Mouse (Mus musculus): Measurements from ENCODE around the gene Cd7. TPM values are rescaled to one million over a fixed set of nuclear protein-coding genes. Genes with fewer than 3 reads are reported as not detected.
"Not testable (repeated sequence)": the region's sequence is repeated elsewhere in the genome, so short reads cannot be mapped to it uniquely, and the experiment has no call there.

Cd7 gene
- polyA plus RNA-seq, 1 experiment from 2014 or later: not detected

DNA sequence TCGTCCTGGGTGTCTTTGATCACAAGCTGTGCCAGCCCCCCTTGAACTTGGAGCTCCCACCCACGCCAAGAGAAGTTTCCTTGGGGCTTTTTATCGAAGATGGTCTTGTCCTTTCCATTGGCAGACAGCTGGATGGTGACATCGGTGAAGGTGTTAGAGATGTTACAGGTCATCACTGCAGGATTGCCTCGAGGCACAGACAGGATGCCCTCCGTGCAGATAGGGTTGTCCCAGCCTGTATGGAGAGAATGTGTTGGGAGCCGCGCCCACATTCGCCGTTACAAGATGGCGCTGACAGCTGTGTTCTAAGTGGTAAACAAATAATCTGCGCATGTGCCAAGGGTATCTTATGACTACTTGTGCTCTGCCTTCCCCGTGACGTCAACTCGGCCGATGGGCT is 30.4 kb upstream of the Cd7 start:
- H3K4me3 ChIP-seq (ENCODE audit: low read depth, low read length); H3K9ac ChIP-seq (ENCODE audit: low read length); H3K4me2 ChIP-seq (ENCODE audit: low read depth, low read length, severe bottlenecking); H3K9me3 ChIP-seq (ENCODE audit: control insufficient read depth, low read length); ATAC-seq (replicated peaks; ENCODE audit: low FRiP score); H3K27me3 ChIP-seq (ENCODE audit: control insufficient read depth, insufficient read depth, low read length); H3K4me1 ChIP-seq (replicated peaks; ENCODE audit: control insufficient read depth, insufficient read depth, low read length); H3K36me3 ChIP-seq (ENCODE audit: control insufficient read depth, insufficient read depth, low read length); H3K27ac ChIP-seq (ENCODE audit: low read depth, low read length): not testable (repeated sequence)
- DNase-seq (ENCODE audit: low spot score): peak; percentile 18
- WGBS: 93% methylated on average over 11 of the region's 16 CpGs

DNA sequence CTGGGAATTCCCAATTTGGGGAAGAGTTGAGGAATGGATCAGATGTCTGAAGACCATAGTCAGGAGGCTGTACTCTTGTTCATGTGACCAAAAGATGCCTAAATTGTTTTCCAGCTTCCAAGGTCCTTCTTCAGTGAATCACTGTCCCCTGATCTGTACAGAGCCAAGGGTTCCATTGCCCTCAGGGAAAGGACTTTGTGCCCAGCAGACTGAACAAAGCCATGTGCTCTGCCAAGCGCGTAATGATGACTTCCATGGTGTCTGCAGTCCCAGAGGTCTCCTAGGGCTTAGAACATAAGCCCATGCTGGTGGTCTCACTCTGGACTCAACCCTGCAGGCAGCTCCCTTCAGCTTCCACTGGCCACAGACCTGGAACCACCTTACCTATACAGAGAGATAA is 28.7 kb upstream of the Cd7 start:
- H3K4me2 ChIP-seq (ENCODE audit: low read depth, low read length, severe bottlenecking): no peak overlapping the region
- WGBS: 82% methylated on average over 2 of the region's 2 CpGs
- ATAC-seq (replicated peaks; ENCODE audit: low FRiP score) (no peak), DNase-seq (ENCODE audit: low spot score) (no peak)
- H3K36me3 ChIP-seq (ENCODE audit: control insufficient read depth, insufficient read depth, low read length): no peaks in the 10 kb centered on the region
- no peaks in the 10 kb centered on the region for H3K4me1 ChIP-seq (replicated peaks; ENCODE audit: control insufficient read depth, insufficient read depth, low read length)
- no peak overlapping the region for H3K27ac ChIP-seq (ENCODE audit: low read depth, low read length)
- H3K9ac ChIP-seq (ENCODE audit: low read length): no peak overlapping the region
- no peaks in the 10 kb centered on the region for H3K9me3 ChIP-seq (ENCODE audit: control insufficient read depth, low read length)
- no peaks in the 10 kb centered on the region for H3K27me3 ChIP-seq (ENCODE audit: control insufficient read depth, insufficient read depth, low read length)
- no peak overlapping the region for H3K4me3 ChIP-seq (ENCODE audit: low read depth, low read length)

DNA sequence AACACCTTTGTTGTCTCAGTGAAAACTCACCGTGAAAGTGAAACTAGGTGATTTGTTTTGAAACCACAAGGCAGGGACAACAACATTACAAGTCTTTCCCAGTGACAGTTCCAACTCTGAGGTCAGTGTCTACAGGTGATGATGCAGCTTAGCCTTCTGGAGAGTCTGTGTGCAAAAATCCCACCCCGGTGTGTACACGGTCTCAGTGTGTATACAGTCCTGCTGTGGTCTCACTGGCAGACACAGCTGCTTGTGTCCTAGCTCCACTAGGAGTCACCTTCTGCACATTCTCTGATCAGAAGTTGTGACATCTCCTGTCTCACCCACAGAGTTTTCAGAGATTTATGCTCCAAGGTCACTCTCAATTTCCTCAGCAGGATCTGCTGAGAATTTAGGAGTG is 25.0 kb upstream of the Cd7 start:
- Histone ChIP-seq H3K9ac (ENCODE audit: low read length) (no peak overlapping the region), H3K9me3 (ENCODE audit: control insufficient read depth, low read length) (no peaks in the 10 kb centered on the region), H3K36me3 (ENCODE audit: control insufficient read depth, insufficient read depth, low read length) (no peaks in the 10 kb centered on the region), H3K27me3 (ENCODE audit: control insufficient read depth, insufficient read depth, low read length) (no peaks in the 10 kb centered on the region), H3K4me3 (ENCODE audit: low read depth, low read length) (no peak overlapping the region), H3K4me1 (replicated peaks; ENCODE audit: control insufficient read depth, insufficient read depth, low read length) (no peaks in the 10 kb centered on the region), H3K4me2 (ENCODE audit: low read depth, low read length, severe bottlenecking) (no peak overlapping the region), H3K27ac (ENCODE audit: low read depth, low read length) (no peak overlapping the region)
- WGBS: 92% methylated on average over 3 of the region's 3 CpGs
- DNase-seq (ENCODE audit: low spot score) (no peak), ATAC-seq (replicated peaks; ENCODE audit: low FRiP score) (no peak)

DNA sequence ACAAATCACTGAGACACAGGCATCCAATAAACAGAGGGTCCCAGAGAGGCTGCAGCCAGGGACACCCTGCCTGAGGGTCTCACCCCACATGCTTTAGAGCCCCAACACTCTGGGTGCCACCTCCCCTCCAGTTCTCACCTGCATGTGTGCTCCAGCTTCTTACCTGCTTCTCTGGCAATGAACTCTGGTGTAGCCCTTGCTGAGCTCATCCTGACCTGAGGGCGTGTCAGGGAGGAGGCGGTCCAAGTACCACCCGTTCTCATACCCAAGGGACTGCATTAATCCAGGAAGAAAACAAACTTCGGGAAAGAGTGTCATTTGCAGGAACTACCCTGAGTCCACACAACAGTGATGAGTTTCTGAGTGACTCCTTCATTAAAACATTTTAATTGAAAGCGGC is 24.2 kb upstream of the Cd7 start, which contains the start of gene Sectm1b:
Sectm1b (minus strand) TSS at position 191 of the 400 bp plus-strand sequence.
- no peaks in the 10 kb centered on the region for H3K9me3 ChIP-seq (ENCODE audit: control insufficient read depth, low read length)
- no peaks in the 10 kb centered on the region for H3K4me1 ChIP-seq (replicated peaks; ENCODE audit: control insufficient read depth, insufficient read depth, low read length)
- ATAC-seq (replicated peaks; ENCODE audit: low FRiP score) (no peak), DNase-seq (ENCODE audit: low spot score) (no peak)
- no peaks in the 10 kb centered on the region for H3K36me3 ChIP-seq (ENCODE audit: control insufficient read depth, insufficient read depth, low read length)
- no peak within 1 kb of the TSS for H3K27ac ChIP-seq (ENCODE audit: low read depth, low read length)
- H3K9ac ChIP-seq (ENCODE audit: low read length): no peak within 1 kb of the TSS
- 77% methylated on average over 5 of the region's 5 CpGs for whole genome bisulfite sequencing
- no peaks in the 10 kb centered on the region for H3K27me3 ChIP-seq (ENCODE audit: control insufficient read depth, insufficient read depth, low read length)
- H3K4me2 ChIP-seq (ENCODE audit: low read depth, low read length, severe bottlenecking): no peak within 1 kb of the TSS
- H3K4me3 ChIP-seq (ENCODE audit: low read depth, low read length): no peak within 1 kb of the TSS

DNA sequence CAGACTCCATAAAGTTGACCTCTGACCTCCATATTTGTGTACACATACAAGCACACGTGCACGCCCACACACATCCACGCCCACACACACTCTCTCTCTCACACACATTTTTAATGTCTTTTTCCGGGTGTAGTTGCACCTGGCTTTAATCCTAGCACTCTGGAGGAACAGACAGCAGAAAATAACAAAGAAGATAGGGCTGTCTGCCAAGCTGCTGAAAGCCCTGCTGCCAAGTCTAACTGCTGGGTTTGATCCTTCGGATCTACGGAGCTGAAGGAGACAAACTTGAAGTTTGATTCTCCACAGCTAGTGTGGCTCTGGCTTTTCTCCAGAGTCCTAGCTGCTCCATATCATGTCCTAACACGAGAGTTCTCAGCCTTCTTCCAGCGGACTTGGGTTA is 22.4 kb upstream of the Cd7 start:
- H3K27ac ChIP-seq (ENCODE audit: low read depth, low read length): no peak overlapping the region
- no peak overlapping the region for H3K4me2 ChIP-seq (ENCODE audit: low read depth, low read length, severe bottlenecking)
- no peaks in the 10 kb centered on the region for H3K4me1 ChIP-seq (replicated peaks; ENCODE audit: control insufficient read depth, insufficient read depth, low read length)
- H3K27me3 ChIP-seq (ENCODE audit: control insufficient read depth, insufficient read depth, low read length): no peaks in the 10 kb centered on the region
- ATAC-seq (replicated peaks; ENCODE audit: low FRiP score) (no peak), DNase-seq (ENCODE audit: low spot score) (no peak)
- no peaks in the 10 kb centered on the region for H3K9me3 ChIP-seq (ENCODE audit: control insufficient read depth, low read length)
- no peak overlapping the region for H3K4me3 ChIP-seq (ENCODE audit: low read depth, low read length)
- no peaks in the 10 kb centered on the region for H3K36me3 ChIP-seq (ENCODE audit: control insufficient read depth, insufficient read depth, low read length)
- 91% methylated on average over 8 of the region's 8 CpGs for WGBS
- no peak overlapping the region for H3K9ac ChIP-seq (ENCODE audit: low read length)

DNA sequence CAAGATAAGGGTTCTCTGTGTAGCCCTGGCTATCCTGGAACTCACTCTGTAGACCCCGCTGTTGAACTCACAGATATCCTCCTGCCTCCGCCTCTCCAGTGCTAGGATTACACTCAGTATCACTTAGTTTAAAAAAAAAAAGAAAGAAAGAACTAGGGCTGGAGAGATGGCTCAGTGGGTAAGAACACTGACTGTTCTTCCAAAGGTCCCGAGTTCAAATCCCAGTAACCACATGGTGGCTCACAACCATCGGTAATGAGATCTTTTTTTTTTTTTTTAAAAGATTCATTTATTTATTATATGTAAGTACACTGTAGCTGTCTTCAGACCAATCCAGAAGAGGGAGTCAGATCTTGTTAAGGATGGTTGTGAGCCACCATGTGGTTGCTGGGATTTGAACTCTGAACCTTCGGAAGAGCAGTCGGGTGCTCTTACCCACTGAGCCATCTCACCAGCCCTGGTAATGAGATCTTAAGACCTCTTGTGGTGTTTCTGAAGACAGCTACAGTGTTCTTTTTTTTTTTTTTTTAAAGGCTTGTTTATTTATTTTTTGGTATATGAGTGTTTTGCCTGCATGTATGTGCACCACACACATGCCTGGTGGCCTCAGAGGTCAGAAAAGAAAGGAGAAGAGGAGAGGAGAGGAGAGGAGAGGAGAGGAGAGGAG is 21.3 kb upstream of the Cd7 start:
- ATAC-seq (replicated peaks; ENCODE audit: low FRiP score); H3K9me3 ChIP-seq (ENCODE audit: control insufficient read depth, low read length); H3K4me1 ChIP-seq (replicated peaks; ENCODE audit: control insufficient read depth, insufficient read depth, low read length); H3K27ac ChIP-seq (ENCODE audit: low read depth, low read length); H3K27me3 ChIP-seq (ENCODE audit: control insufficient read depth, insufficient read depth, low read length); DNase-seq (ENCODE audit: low spot score); H3K4me2 ChIP-seq (ENCODE audit: low read depth, low read length, severe bottlenecking); H3K4me3 ChIP-seq (ENCODE audit: low read depth, low read length); H3K9ac ChIP-seq (ENCODE audit: low read length); H3K36me3 ChIP-seq (ENCODE audit: control insufficient read depth, insufficient read depth, low read length): not testable (repeated sequence)
- WGBS: 94% methylated on average over 6 of the region's 6 CpGs

DNA sequence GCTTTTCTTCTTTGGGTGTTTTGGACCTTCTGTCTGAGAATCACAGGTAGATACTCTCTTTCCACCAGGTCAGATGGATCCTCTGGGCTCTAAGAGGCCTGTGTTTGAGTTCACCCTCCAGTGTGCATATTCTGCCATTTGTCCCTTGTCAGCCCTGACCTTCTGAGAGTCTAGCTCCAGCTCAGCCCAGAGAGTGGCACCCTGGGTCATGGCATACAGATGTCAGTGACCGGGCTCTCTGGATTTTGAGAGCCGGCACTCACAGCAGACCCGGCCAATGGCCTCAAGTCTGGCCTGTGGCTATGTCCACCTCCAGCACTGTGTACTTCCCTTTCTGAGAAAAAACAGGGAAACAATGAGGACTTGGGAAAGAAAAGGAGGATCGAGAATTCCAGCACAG is 20.3 kb upstream of the Cd7 start:
- Histone ChIP-seq H3K4me3 (ENCODE audit: low read depth, low read length) (no peak overlapping the region), H3K27me3 (ENCODE audit: control insufficient read depth, insufficient read depth, low read length) (no peaks in the 10 kb centered on the region), H3K4me2 (ENCODE audit: low read depth, low read length, severe bottlenecking) (no peak overlapping the region), H3K9ac (ENCODE audit: low read length) (no peak overlapping the region), H3K36me3 (ENCODE audit: control insufficient read depth, insufficient read depth, low read length) (no peaks in the 10 kb centered on the region), H3K9me3 (ENCODE audit: control insufficient read depth, low read length) (no peaks in the 10 kb centered on the region), H3K27ac (ENCODE audit: low read depth, low read length) (no peak overlapping the region), H3K4me1 (replicated peaks; ENCODE audit: control insufficient read depth, insufficient read depth, low read length) (no peaks in the 10 kb centered on the region)
- ATAC-seq (replicated peaks; ENCODE audit: low FRiP score) (no peak), DNase-seq (ENCODE audit: low spot score) (no peak)
- 94% methylated on average over 4 of the region's 4 CpGs for WGBS

DNA sequence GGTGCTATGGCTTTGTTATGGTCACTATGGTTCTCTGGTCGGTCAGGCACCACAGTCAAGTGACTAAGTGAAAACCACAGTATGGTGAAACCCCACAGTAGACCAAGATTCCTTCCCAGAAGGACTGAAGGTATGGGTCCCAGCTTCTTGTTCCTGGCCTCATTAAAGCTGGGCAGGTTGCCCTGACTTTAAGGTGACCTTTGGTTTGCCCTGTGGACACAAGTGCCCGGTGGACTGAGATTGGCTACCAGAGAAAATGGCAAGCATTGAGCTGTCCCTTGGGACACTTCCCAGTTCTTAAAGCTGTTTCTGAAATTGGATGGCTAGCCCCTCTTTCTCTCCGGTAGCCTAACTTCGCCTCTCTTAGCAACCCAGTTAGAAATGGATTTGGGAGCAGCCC is 19.7 kb upstream of the Cd7 start:
- no peak overlapping the region for H3K9ac ChIP-seq (ENCODE audit: low read length)
- H3K27ac ChIP-seq (ENCODE audit: low read depth, low read length): no peak overlapping the region
- H3K27me3 ChIP-seq (ENCODE audit: control insufficient read depth, insufficient read depth, low read length): no peaks in the 10 kb centered on the region
- 91% methylated on average over 4 of the region's 4 CpGs for WGBS
- no peak overlapping the region for H3K4me3 ChIP-seq (ENCODE audit: low read depth, low read length)
- H3K4me1 ChIP-seq (replicated peaks; ENCODE audit: control insufficient read depth, insufficient read depth, low read length): no peaks in the 10 kb centered on the region
- H3K9me3 ChIP-seq (ENCODE audit: control insufficient read depth, low read length): no peaks in the 10 kb centered on the region
- no peak for DNase-seq (ENCODE audit: low spot score)
- ATAC-seq (replicated peaks; ENCODE audit: low FRiP score): no peak
- no peak overlapping the region for H3K4me2 ChIP-seq (ENCODE audit: low read depth, low read length, severe bottlenecking)
- no peaks in the 10 kb centered on the region for H3K36me3 ChIP-seq (ENCODE audit: control insufficient read depth, insufficient read depth, low read length)

DNA sequence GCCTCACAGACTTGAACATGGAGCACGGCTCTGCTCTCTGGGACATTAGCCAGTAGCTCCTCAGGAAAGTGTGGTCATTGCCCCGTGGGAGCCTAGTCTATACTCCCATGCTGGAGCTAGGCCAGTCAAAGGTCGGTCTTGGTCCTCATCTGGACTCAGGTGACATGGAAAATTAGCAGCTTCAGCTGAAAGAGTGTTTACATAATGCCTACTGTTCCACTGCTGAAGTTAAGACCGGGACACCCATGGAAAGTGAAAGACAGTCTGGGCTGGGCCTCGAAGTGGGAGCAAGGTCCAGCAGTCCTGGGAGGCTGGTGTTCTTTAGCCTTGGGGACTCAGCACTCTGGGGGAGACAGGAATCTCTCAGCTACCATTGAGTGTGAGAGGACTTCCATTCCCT is 18.9 kb upstream of the Cd7 start:
- no peak overlapping the region for H3K27ac ChIP-seq (ENCODE audit: low read depth, low read length)
- H3K4me3 ChIP-seq (ENCODE audit: low read depth, low read length): no peak overlapping the region
- H3K27me3 ChIP-seq (ENCODE audit: control insufficient read depth, insufficient read depth, low read length): no peaks in the 10 kb centered on the region
- no peaks in the 10 kb centered on the region for H3K36me3 ChIP-seq (ENCODE audit: control insufficient read depth, insufficient read depth, low read length)
- DNase-seq (ENCODE audit: low spot score): no peak
- no peaks in the 10 kb centered on the region for H3K4me1 ChIP-seq (replicated peaks; ENCODE audit: control insufficient read depth, insufficient read depth, low read length)
- WGBS: 91% methylated on average over 5 of the region's 5 CpGs
- no peak overlapping the region for H3K4me2 ChIP-seq (ENCODE audit: low read depth, low read length, severe bottlenecking)
- no peak overlapping the region for H3K9ac ChIP-seq (ENCODE audit: low read length)
- ATAC-seq (replicated peaks; ENCODE audit: low FRiP score): no peak
- H3K9me3 ChIP-seq (ENCODE audit: control insufficient read depth, low read length): no peaks in the 10 kb centered on the region

Measured in forebrain, embryonic 11.5 days (tissue).